Mouse (Mus musculus): ENCODE measurements at regions not wholly inside any gene's neighbourhood (a gene's known extent, or its start where the extent isn't known, plus 50 kb on each side); places are given as distances from the start of the nearest gene placed in this dataset.

- no peak overlapping the region for H3K9ac ChIP-seq (ENCODE audit: low read depth, low read length)
- H3K27ac ChIP-seq (replicated peaks; ENCODE audit: insufficient read depth, low read depth, low read length): no peak overlapping the region
- no peaks in the 10 kb centered on the region for H3K79me2 ChIP-seq (ENCODE audit: control insufficient read depth, insufficient read depth, low read length)
- no peak overlapping the region for H3K4me3 ChIP-seq (ENCODE audit: insufficient read depth, low read depth, low read length)
- H3K4me1 ChIP-seq (ENCODE audit: control insufficient read depth, insufficient read depth, low read length): no peaks in the 10 kb centered on the region
- no peak for TF ChIP-seq CTCF (IDR thresholded peaks at IDR 0.05; ENCODE audit: low read depth, low read length)
- no peak for TF ChIP-seq POLR2A (IDR thresholded peaks at IDR 0.05; ENCODE audit: extremely low read depth, insufficient read depth, low read length)
- H3K27me3 ChIP-seq (ENCODE audit: control insufficient read depth, insufficient read depth, low read length): no peaks in the 10 kb centered on the region
- H3K36me3 ChIP-seq (ENCODE audit: control insufficient read depth, insufficient read depth, low read length): no peaks in the 10 kb centered on the region
- DNase-seq (ENCODE audit: extremely low read depth, low read depth, low spot score): no peak
- WGBS: 65% methylated on average over 5 of the region's 5 CpGs
Measured at GRCm38 (mm10) chr9:116245136-116245535, 70.0 kb upstream of the Tgfbr2 start.

GRCm38 (mm10) chr9:116244619-116244899 lies 69.4 kb upstream of the Tgfbr2 start:
- Histone ChIP-seq H3K27ac (replicated peaks; ENCODE audit: insufficient read depth, low read depth, low read length) (no peak overlapping the region), H3K36me3 (ENCODE audit: control insufficient read depth, insufficient read depth, low read length) (no peaks in the 10 kb centered on the region), H3K27me3 (ENCODE audit: control insufficient read depth, insufficient read depth, low read length) (no peaks in the 10 kb centered on the region), H3K9ac (ENCODE audit: low read depth, low read length) (no peak overlapping the region), H3K4me1 (ENCODE audit: control insufficient read depth, insufficient read depth, low read length) (no peaks in the 10 kb centered on the region), H3K79me2 (ENCODE audit: control insufficient read depth, insufficient read depth, low read length) (no peaks in the 10 kb centered on the region), H3K4me3 (ENCODE audit: insufficient read depth, low read depth, low read length) (no peak overlapping the region)
- no peak for DNase-seq (ENCODE audit: extremely low read depth, low read depth, low spot score)
- no peak for TF ChIP-seq POLR2A (IDR thresholded peaks at IDR 0.05; ENCODE audit: extremely low read depth, insufficient read depth, low read length)
- WGBS: 69% methylated on average over 1 of the region's 1 CpGs

GRCm38 (mm10) chr9:116243775-116244618 lies 68.8 kb upstream of the Tgfbr2 start:
- TF ChIP-seq POLR2A (IDR thresholded peaks at IDR 0.05; ENCODE audit: extremely low read depth, insufficient read depth, low read length) (no peak), CTCF (IDR thresholded peaks at IDR 0.05; ENCODE audit: low read depth, low read length) (no peak)
- Histone ChIP-seq H3K9ac (ENCODE audit: low read depth, low read length) (no peak overlapping the region), H3K79me2 (ENCODE audit: control insufficient read depth, insufficient read depth, low read length) (no peaks in the 10 kb centered on the region), H3K27ac (replicated peaks; ENCODE audit: insufficient read depth, low read depth, low read length) (no peak overlapping the region), H3K4me1 (ENCODE audit: control insufficient read depth, insufficient read depth, low read length) (no peaks in the 10 kb centered on the region), H3K4me3 (ENCODE audit: insufficient read depth, low read depth, low read length) (no peak overlapping the region), H3K27me3 (ENCODE audit: control insufficient read depth, insufficient read depth, low read length) (no peaks in the 10 kb centered on the region), H3K36me3 (ENCODE audit: control insufficient read depth, insufficient read depth, low read length) (no peaks in the 10 kb centered on the region)
- WGBS: 86% methylated on average over 8 of the region's 8 CpGs
- DNase-seq (ENCODE audit: extremely low read depth, low read depth, low spot score): no peak

- Histone ChIP-seq H3K4me1 (ENCODE audit: control insufficient read depth, insufficient read depth, low read length) (no peaks in the 10 kb centered on the region), H3K4me3 (ENCODE audit: insufficient read depth, low read depth, low read length) (no peak overlapping the region), H3K27ac (replicated peaks; ENCODE audit: insufficient read depth, low read depth, low read length) (no peak overlapping the region), H3K27me3 (ENCODE audit: control insufficient read depth, insufficient read depth, low read length) (no peaks in the 10 kb centered on the region), H3K36me3 (ENCODE audit: control insufficient read depth, insufficient read depth, low read length) (no peaks in the 10 kb centered on the region), H3K9ac (ENCODE audit: low read depth, low read length) (no peak overlapping the region), H3K79me2 (ENCODE audit: control insufficient read depth, insufficient read depth, low read length) (no peaks in the 10 kb centered on the region)
- DNase-seq (ENCODE audit: extremely low read depth, low read depth, low spot score): no peak
- TF ChIP-seq CTCF (IDR thresholded peaks at IDR 0.05; ENCODE audit: low read depth, low read length) (no peak), POLR2A (IDR thresholded peaks at IDR 0.05; ENCODE audit: extremely low read depth, insufficient read depth, low read length) (no peak)
- WGBS: 87% methylated on average over 5 of the region's 5 CpGs
Measured at GRCm38 (mm10) chr9:116241933-116242526, 66.9 kb upstream of the Tgfbr2 start.

- Histone ChIP-seq H3K79me2 (ENCODE audit: control insufficient read depth, insufficient read depth, low read length) (no peaks in the 10 kb centered on the region), H3K36me3 (ENCODE audit: control insufficient read depth, insufficient read depth, low read length) (no peaks in the 10 kb centered on the region), H3K27ac (replicated peaks; ENCODE audit: insufficient read depth, low read depth, low read length) (no peak overlapping the region), H3K4me1 (ENCODE audit: control insufficient read depth, insufficient read depth, low read length) (no peaks in the 10 kb centered on the region), H3K27me3 (ENCODE audit: control insufficient read depth, insufficient read depth, low read length) (no peaks in the 10 kb centered on the region), H3K9ac (ENCODE audit: low read depth, low read length) (no peak overlapping the region), H3K4me3 (ENCODE audit: insufficient read depth, low read depth, low read length) (no peak overlapping the region)
- DNase-seq (ENCODE audit: extremely low read depth, low read depth, low spot score): no peak
- 78% methylated on average over 10 of the region's 10 CpGs for WGBS
- TF ChIP-seq CTCF (IDR thresholded peaks at IDR 0.05; ENCODE audit: low read depth, low read length): no peak
Measured at GRCm38 (mm10) chr9:116241290-116241689, 66.1 kb upstream of the Tgfbr2 start.

GRCm38 (mm10) chr9:116236836-116237235 lies 61.7 kb upstream of the Tgfbr2 start:
- H3K27me3 ChIP-seq (ENCODE audit: control insufficient read depth, insufficient read depth, low read length): no peaks in the 10 kb centered on the region
- H3K4me3 ChIP-seq (ENCODE audit: insufficient read depth, low read depth, low read length): no peak overlapping the region
- no peak overlapping the region for H3K27ac ChIP-seq (replicated peaks; ENCODE audit: insufficient read depth, low read depth, low read length)
- H3K9ac ChIP-seq (ENCODE audit: low read depth, low read length): no peak overlapping the region
- TF ChIP-seq POLR2A (IDR thresholded peaks at IDR 0.05; ENCODE audit: extremely low read depth, insufficient read depth, low read length) (no peak), CTCF (IDR thresholded peaks at IDR 0.05; ENCODE audit: low read depth, low read length) (no peak)
- peaks cover 5% of the 10 kb centered on the region; the same call in 1 of the 2 replicates for H3K4me1 ChIP-seq (ENCODE audit: control insufficient read depth, insufficient read depth, low read length)
- no peaks in the 10 kb centered on the region for H3K36me3 ChIP-seq (ENCODE audit: control insufficient read depth, insufficient read depth, low read length)
- no peak for DNase-seq (ENCODE audit: extremely low read depth, low read depth, low spot score)
- no peaks in the 10 kb centered on the region for H3K79me2 ChIP-seq (ENCODE audit: control insufficient read depth, insufficient read depth, low read length)
